Mouse (Mus musculus): ENCODE measurements at regions not wholly inside any gene's neighbourhood (a gene's known extent, or its start where the extent isn't known, plus 50 kb on each side); places are given as distances from the start of the nearest gene placed in this dataset.

- no peak for TF ChIP-seq CTCF (IDR thresholded peaks at IDR 0.05; ENCODE audit: control insufficient read depth, insufficient read depth, insufficient read length)
- no peak for TF ChIP-seq CEBPB (IDR thresholded peaks at IDR 0.05; ENCODE audit: low read depth)
- no peak for TF ChIP-seq MAX (IDR thresholded peaks at IDR 0.05)
Observed at GRCm38 (mm10) chr13:117472726-117473125, 129.4 kb upstream of the Hcn1 start.

All from C2C12 (cell line).